Mouse (Mus musculus) gastrocnemius, adult 2 months (tissue): ENCODE data around the gene Pbdc1. TPM values are rescaled to one million over a fixed set of nuclear protein-coding genes. Genes with fewer than 3 reads are reported as not detected.
A peak's percentile ranks its signal among the peaks of the same experiment; 100 is the strongest.
"Not testable (repeated sequence)": the region's sequence is repeated elsewhere in the genome, so short reads cannot be mapped to it uniquely, and the experiment has no call there.

Experiments used
- DNase-seq: peaks from one replicate; pipeline ENCODE4 v3.0.0; 2022
- H3K27ac ChIP-seq: fragments of 200-600 bp; 2 replicates; pipeline ENCODE4 v1.8.1; 2022; ENCODE audit warnings: mild to moderate bottlenecking
- H3K4me3 ChIP-seq: fragments of 200-600 bp; 2 replicates; pipeline ENCODE4 v1.8.1; 2022; ENCODE audit warnings: mild to moderate bottlenecking, moderate library complexity
- CTCF ChIP-seq: fragments of 200-600 bp; IDR thresholded peaks from 2 replicates; pipeline ENCODE4 v1.8.1; 2022; ENCODE audit warnings: antibody characterized with exemption, mild to moderate bottlenecking, moderate library complexity
- intact Hi-C: fragments of 180-260 bp; cut with DNase I; formaldehyde crosslinking; loops from one replicate; pipeline ENCODE4 v1.15.1; 2025
- long read RNA-seq, 2 experiments: library from polyadenylated mRNA; stranded (forward); transcript quantifications; one replicate each; pipeline ENCODE4 v2.0.0; 2021
- total RNA-seq, 2 experiments: library from RNA; stranded (reverse); gene quantifications; 2 replicates each; pipeline ENCODE4 v1.2.3; 2021

Gene Pbdc1
- total RNA-seq: 1 to 10 TPM; 6.6 to 9.4 TPM
- long read RNA-seq, experiment 1, partial matches to known transcripts: 0 of 6 reads
- long read RNA-seq, experiment 1, other reads (novel, unspliced or antisense): 2 of 6 reads
- long read RNA-seq, experiment 2, transcript Pbdc1-201 (6 exons, 2,638 nt): major isoform, 6 of 9 reads
- long read RNA-seq, experiment 2, partial matches to known transcripts: 0 of 9 reads
- long read RNA-seq, experiment 2, other reads (novel, unspliced or antisense): 3 of 9 reads

- intact Hi-C loops: loop anchor here (1.0 to 10.0 kb wide), 2 partner anchors 9 to 1105 kb away; partner anchors contain the start of gene Pgk1
- no peak for TF ChIP-seq CTCF
- peak within 1 kb of the TSS; percentile 88 for H3K27ac ChIP-seq
- peak within 1 kb of the TSS; percentile 80 for H3K4me3 ChIP-seq
- peak; percentile 93 for DNase-seq
Observed at GRCm38 (mm10) chrX:105079615-105080092, at the start of gene Pbdc1. Gene Pbdc1 (plus strand): TSS chrX:105079756.

GRCm38 (mm10) chrX:105037666-105038065 lies 41.9 kb upstream of the Pbdc1 start:
- TF ChIP-seq CTCF: peak; percentile 41; the same call in 1 of the 2 replicates
- Histone ChIP-seq H3K4me3 (no peak overlapping the region), H3K27ac (no peak overlapping the region)
- intact Hi-C loops: loop anchor here (10.0 kb wide), 1 partner anchor 67 kb away; no protein-coding TSS in a partner anchor
- DNase-seq: no peak

GRCm38 (mm10) chrX:105064294-105064693 lies 15.3 kb upstream of the Pbdc1 start:
- H3K27ac ChIP-seq: no peak overlapping the region
- H3K4me3 ChIP-seq: no peak overlapping the region
- intact Hi-C loops: no loop called here
- no peak for DNase-seq
- no peak for TF ChIP-seq CTCF

- no peak for DNase-seq
- H3K4me3 ChIP-seq: no peak overlapping the region
- intact Hi-C loops: no loop called here
- H3K27ac ChIP-seq: no peak overlapping the region
- no peak for TF ChIP-seq CTCF
Observed at GRCm38 (mm10) chrX:105064801-105065200, 14.8 kb upstream of the Pbdc1 start.

GRCm38 (mm10) chrX:105069671-105070503 lies 9.7 kb upstream of the Pbdc1 start:
- peak; percentile 72 for DNase-seq
- TF ChIP-seq CTCF: peak; percentile 75
- Histone ChIP-seq H3K27ac (peak overlapping the region; percentile 86), H3K4me3 (peak overlapping the region; percentile 86)
- intact Hi-C loops: loop anchor here (1.0 to 10.0 kb wide), 2 partner anchors 9 to 1115 kb away; partner anchors contain the start of genes Pbdc1 and Pgk1

GRCm38 (mm10) chrX:105079151-105079550 lies 405 bp upstream of the Pbdc1 start:
- peak overlapping the region; percentile 43 for H3K27ac ChIP-seq
- DNase-seq: no peak
- TF ChIP-seq CTCF: no peak
- intact Hi-C loops: loop anchor here (1.0 to 10.0 kb wide), 2 partner anchors 9 to 1106 kb away; partner anchors contain the start of gene Pgk1
- peak overlapping the region; percentile 80 for H3K4me3 ChIP-seq

GRCm38 (mm10) chrX:105080096-105080495 lies 540 bp downstream of the Pbdc1 start:
- H3K27ac ChIP-seq: peak overlapping the region; percentile 88
- intact Hi-C loops: no loop called here
- DNase-seq: no peak
- no peak for TF ChIP-seq CTCF
- H3K4me3 ChIP-seq: peak overlapping the region; percentile 80

GRCm38 (mm10) chrX:105083013-105083412 lies 3.5 kb downstream of the Pbdc1 start:
- H3K4me3 ChIP-seq, DNase-seq, H3K27ac ChIP-seq, intact Hi-C loops: not testable (repeated sequence)

- Histone ChIP-seq H3K4me3 (no peak overlapping the region), H3K27ac (no peak overlapping the region)
- intact Hi-C loops: loop anchor here (10.0 kb wide), 1 partner anchor 69 kb away; no protein-coding TSS in a partner anchor
- DNase-seq: no peak
- TF ChIP-seq CTCF: peak; percentile 71
Observed at GRCm38 (mm10) chrX:105104175-105104574, 24.6 kb downstream of the Pbdc1 start.

- intact Hi-C loops: no loop called here
- Histone ChIP-seq H3K4me3 (no peak overlapping the region), H3K27ac (no peak overlapping the region)
- no peak for TF ChIP-seq CTCF
- DNase-seq: no peak
Observed at GRCm38 (mm10) chrX:105114994-105115393, 35.4 kb downstream of the Pbdc1 start.

- H3K27ac ChIP-seq: peak within 1 kb of the TSS; percentile 62
Observed at GRCm38 (mm10) chrX:105120275-105121226, 41.0 kb downstream of the Pbdc1 start, which contains the start of gene Magee1. Gene Magee1 (plus strand): TSS chrX:105120378.

More at GRCm38 (mm10) chrX:105120275-105121226, 41.0 kb downstream of the Pbdc1 start, which contains the start of gene Magee1:
- no peak for TF ChIP-seq CTCF
- peak within 1 kb of the TSS; percentile 84 for H3K4me3 ChIP-seq
- peak; percentile 76 for DNase-seq
- intact Hi-C loops: no loop called here
